Mouse (Mus musculus): ENCODE measurements around the gene Synj2. TPM values are rescaled to one million over a fixed set of nuclear protein-coding genes. Genes with fewer than 3 reads are reported as not detected.

The Synj2 gene
- polyA plus RNA-seq, 1 experiment from 2014 or later = 4.3 TPM

DNA sequence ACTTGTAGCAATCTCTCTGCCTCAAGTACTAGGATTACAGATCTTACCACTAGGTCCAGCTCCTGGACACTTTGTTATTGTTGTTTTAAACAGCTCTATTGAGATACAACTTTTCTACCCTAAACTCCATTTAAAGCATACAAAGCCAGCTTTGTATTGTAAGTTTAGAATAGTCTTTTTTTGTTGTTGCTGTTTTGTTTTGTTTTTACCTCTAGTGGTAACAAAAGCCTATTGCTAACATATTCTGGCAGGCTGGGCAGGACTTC, 57.1 kb downstream of the Synj2 start:
- no peaks in the 10 kb centered on the region for H3K27me3 ChIP-seq (ENCODE audit: control insufficient read depth, insufficient read depth, low read length)
- no peaks in the 10 kb centered on the region for H3K9me3 ChIP-seq (ENCODE audit: control insufficient read depth, low read length)
- no peaks in the 10 kb centered on the region for H3K36me3 ChIP-seq (ENCODE audit: control insufficient read depth, insufficient read depth, low read length)
- no peaks in the 10 kb centered on the region for H3K4me1 ChIP-seq (ENCODE audit: control insufficient read depth, insufficient read depth, low read length)
- no peak overlapping the region for H3K4me3 ChIP-seq (ENCODE audit: low read length)
- no peak overlapping the region for H3K4me2 ChIP-seq (replicated peaks; ENCODE audit: low read depth, low read length)
- H3K27ac ChIP-seq (ENCODE audit: low read depth, low read length) = no peak overlapping the region
- no peak overlapping the region for H3K9ac ChIP-seq (ENCODE audit: low read depth, low read length)
- no peak for ATAC-seq (ENCODE audit: low FRiP score, low TSS enrichment)

DNA sequence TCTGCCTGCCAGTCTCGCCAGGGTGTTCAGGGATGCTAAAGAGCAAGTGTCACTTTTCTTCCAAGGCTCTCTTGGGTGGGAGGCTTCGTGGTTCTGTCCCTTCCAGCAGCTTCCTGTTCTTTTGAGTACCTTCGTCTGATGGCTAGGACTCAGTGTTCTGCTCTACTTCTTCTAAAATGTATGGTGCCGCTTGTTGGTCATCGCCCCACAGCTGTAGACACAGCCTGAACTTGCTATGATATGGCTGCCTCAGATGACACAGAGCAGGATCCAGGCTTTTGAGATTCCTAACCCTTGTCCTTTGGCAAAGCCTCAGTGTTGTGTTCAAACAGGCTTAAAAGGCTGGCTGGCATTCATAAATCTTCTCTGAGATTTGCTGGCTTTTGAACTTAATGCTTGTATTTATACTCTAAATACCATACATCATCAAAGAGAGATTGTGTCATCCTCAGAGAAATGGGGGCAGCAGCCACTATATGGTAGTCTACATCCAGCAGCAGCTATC, 58.0 kb downstream of the Synj2 start:
- Histone ChIP-seq H3K27me3 (ENCODE audit: control insufficient read depth, insufficient read depth, low read length) (no peaks in the 10 kb centered on the region), H3K9me3 (ENCODE audit: control insufficient read depth, low read length) (no peaks in the 10 kb centered on the region), H3K4me1 (ENCODE audit: control insufficient read depth, insufficient read depth, low read length) (no peaks in the 10 kb centered on the region), H3K36me3 (ENCODE audit: control insufficient read depth, insufficient read depth, low read length) (no peaks in the 10 kb centered on the region), H3K9ac (ENCODE audit: low read depth, low read length) (no peak overlapping the region), H3K4me2 (replicated peaks; ENCODE audit: low read depth, low read length) (no peak overlapping the region), H3K4me3 (ENCODE audit: low read length) (no peak overlapping the region), H3K27ac (ENCODE audit: low read depth, low read length) (no peak overlapping the region)
- WGBS = 68% methylated on average over 5 of the region's 5 CpGs
- ATAC-seq (ENCODE audit: low FRiP score, low TSS enrichment) = no peak

DNA sequence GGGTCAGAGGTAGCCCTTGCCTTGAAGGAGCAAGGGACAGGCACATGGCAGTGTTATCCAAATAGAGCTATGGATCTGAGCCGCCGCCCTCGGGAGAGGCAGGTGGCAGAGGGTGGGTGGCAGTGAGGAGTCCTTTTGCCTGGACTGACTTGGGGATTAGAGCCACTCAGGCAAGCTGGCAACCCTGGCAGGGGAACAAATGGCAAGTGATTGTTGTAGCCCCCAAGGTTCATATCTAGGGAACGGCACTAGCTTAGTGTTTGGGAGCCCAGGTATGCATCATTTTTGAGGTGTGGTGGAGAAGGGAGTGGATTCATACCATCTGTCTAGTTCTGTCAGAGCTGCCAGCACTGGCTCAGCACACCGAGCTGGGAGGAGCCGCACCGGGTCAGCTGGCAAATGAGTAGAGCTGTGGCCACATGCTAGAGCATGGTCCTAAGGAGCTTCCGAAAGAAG, 59.8 kb downstream of the Synj2 start:
- no peaks in the 10 kb centered on the region for H3K36me3 ChIP-seq (ENCODE audit: control insufficient read depth, insufficient read depth, low read length)
- peaks cover 9% of the 10 kb centered on the region for H3K4me1 ChIP-seq (ENCODE audit: control insufficient read depth, insufficient read depth, low read length)
- H3K27ac ChIP-seq (ENCODE audit: low read depth, low read length) = no peak overlapping the region
- no peaks in the 10 kb centered on the region for H3K9me3 ChIP-seq (ENCODE audit: control insufficient read depth, low read length)
- ATAC-seq (ENCODE audit: low FRiP score, low TSS enrichment) = no peak
- no peak overlapping the region for H3K9ac ChIP-seq (ENCODE audit: low read depth, low read length)
- H3K4me2 ChIP-seq (replicated peaks; ENCODE audit: low read depth, low read length) = no peak overlapping the region
- H3K27me3 ChIP-seq (ENCODE audit: control insufficient read depth, insufficient read depth, low read length) = no peaks in the 10 kb centered on the region
- 83% methylated on average over 8 of the region's 8 CpGs for WGBS
- H3K4me3 ChIP-seq (ENCODE audit: low read length) = no peak overlapping the region

DNA sequence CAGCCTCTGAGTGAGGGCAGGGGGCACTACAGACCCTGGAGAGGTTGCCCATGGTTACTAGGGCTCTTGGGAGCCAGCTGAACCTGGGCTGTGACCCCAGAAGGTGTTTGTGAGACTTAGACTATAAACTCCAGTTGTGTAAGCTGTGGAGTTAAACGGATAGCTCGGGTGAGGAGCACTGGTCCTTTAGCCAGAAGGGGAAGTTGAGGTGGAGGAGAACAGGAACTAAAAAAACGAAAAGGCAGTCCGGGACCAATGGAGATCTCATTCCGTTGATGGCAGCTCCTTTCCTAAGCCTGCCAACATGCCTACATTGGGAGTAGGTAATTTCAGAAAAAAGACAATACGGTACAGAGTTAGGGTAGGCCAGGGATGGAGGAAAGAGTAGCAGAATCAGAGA, 60.3 kb downstream of the Synj2 start:
- Histone ChIP-seq H3K9me3 (ENCODE audit: control insufficient read depth, low read length) (no peaks in the 10 kb centered on the region), H3K4me2 (replicated peaks; ENCODE audit: low read depth, low read length) (no peak overlapping the region), H3K27me3 (ENCODE audit: control insufficient read depth, insufficient read depth, low read length) (no peaks in the 10 kb centered on the region), H3K27ac (ENCODE audit: low read depth, low read length) (no peak overlapping the region), H3K9ac (ENCODE audit: low read depth, low read length) (no peak overlapping the region), H3K36me3 (ENCODE audit: control insufficient read depth, insufficient read depth, low read length) (no peaks in the 10 kb centered on the region), H3K4me1 (ENCODE audit: control insufficient read depth, insufficient read depth, low read length) (peaks cover 12% of the 10 kb centered on the region), H3K4me3 (ENCODE audit: low read length) (no peak overlapping the region)
- ATAC-seq (ENCODE audit: low FRiP score, low TSS enrichment) = no peak
- WGBS = 82% methylated on average over 6 of the region's 6 CpGs

DNA sequence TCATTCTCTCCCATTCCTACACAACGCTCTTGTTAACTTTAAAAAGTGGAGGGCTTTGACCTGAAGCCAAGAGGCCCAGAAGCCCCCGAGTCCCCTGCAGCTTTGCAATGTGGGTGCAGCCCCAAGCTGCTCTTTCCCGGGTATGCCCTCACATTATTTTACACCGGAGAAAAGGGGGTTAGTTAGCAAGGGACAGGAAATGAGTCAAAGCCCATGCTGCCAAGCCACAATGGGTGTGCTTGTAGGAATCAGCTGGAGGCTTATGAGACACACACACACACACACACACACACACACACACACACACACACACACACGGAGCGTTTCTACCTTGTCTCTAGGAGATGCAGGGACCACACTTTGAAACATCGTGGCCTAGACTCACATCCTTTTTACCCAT, 60.8 kb downstream of the Synj2 start:
- peaks cover 12% of the 10 kb centered on the region for H3K4me1 ChIP-seq (ENCODE audit: control insufficient read depth, insufficient read depth, low read length)
- no peak overlapping the region for H3K4me2 ChIP-seq (replicated peaks; ENCODE audit: low read depth, low read length)
- H3K9ac ChIP-seq (ENCODE audit: low read depth, low read length) = no peak overlapping the region
- WGBS = 80% methylated on average over 7 of the region's 7 CpGs
- no peak overlapping the region for H3K4me3 ChIP-seq (ENCODE audit: low read length)
- H3K27me3 ChIP-seq (ENCODE audit: control insufficient read depth, insufficient read depth, low read length) = no peaks in the 10 kb centered on the region
- H3K36me3 ChIP-seq (ENCODE audit: control insufficient read depth, insufficient read depth, low read length) = no peaks in the 10 kb centered on the region
- ATAC-seq (ENCODE audit: low FRiP score, low TSS enrichment) = no peak
- no peaks in the 10 kb centered on the region for H3K9me3 ChIP-seq (ENCODE audit: control insufficient read depth, low read length)
- no peak overlapping the region for H3K27ac ChIP-seq (ENCODE audit: low read depth, low read length)

DNA sequence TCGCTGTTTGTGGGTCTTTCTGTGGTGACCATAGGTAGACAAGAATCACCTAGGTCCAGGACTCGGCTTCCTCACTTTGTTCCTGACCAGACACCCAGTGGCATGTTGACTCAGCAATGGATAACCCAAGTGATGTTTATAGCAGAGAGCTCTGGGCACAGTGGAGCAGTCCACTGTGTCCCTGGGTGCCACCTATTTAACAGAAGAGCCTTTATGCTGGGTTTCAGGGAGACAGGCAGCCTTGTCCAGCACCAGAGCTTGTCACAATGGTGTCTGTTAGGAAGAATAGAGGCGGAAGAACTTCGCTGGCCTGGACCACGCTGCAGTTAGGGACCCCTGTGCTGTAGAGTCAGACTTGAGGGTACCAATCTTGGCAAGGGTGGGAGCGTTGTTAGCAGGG, 61.5 kb downstream of the Synj2 start:
- no peak for ATAC-seq (ENCODE audit: low FRiP score, low TSS enrichment)
- H3K27me3 ChIP-seq (ENCODE audit: control insufficient read depth, insufficient read depth, low read length) = no peaks in the 10 kb centered on the region
- no peaks in the 10 kb centered on the region for H3K36me3 ChIP-seq (ENCODE audit: control insufficient read depth, insufficient read depth, low read length)
- no peaks in the 10 kb centered on the region for H3K9me3 ChIP-seq (ENCODE audit: control insufficient read depth, low read length)
- no peak overlapping the region for H3K4me3 ChIP-seq (ENCODE audit: low read length)
- 93% methylated on average over 6 of the region's 6 CpGs for WGBS
- H3K27ac ChIP-seq (ENCODE audit: low read depth, low read length) = no peak overlapping the region
- H3K4me1 ChIP-seq (ENCODE audit: control insufficient read depth, insufficient read depth, low read length) = peaks cover 16% of the 10 kb centered on the region
- H3K4me2 ChIP-seq (replicated peaks; ENCODE audit: low read depth, low read length) = no peak overlapping the region
- no peak overlapping the region for H3K9ac ChIP-seq (ENCODE audit: low read depth, low read length)

DNA sequence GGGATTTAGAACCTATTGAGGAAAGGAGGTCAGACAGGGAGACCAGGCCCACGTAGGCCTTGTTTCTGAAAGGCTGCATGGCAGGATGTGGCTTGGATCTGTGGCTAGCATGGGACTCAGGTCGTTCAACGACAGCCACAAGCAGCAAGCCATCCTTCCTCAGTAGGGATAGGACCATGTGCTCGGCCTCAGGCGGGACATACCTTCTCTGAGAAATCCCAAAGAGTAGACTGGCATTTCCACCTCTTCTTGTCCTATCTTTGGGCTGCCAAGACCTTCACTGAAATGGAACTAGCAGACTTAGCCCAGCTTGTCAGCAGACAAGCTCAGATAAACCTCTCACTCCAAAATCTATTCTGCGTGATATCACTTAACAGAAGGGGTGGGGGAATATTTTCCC, 62.6 kb downstream of the Synj2 start:
- Histone ChIP-seq H3K27ac (ENCODE audit: low read depth, low read length) (no peak overlapping the region), H3K9me3 (ENCODE audit: control insufficient read depth, low read length) (no peaks in the 10 kb centered on the region), H3K36me3 (ENCODE audit: control insufficient read depth, insufficient read depth, low read length) (no peaks in the 10 kb centered on the region), H3K27me3 (ENCODE audit: control insufficient read depth, insufficient read depth, low read length) (no peaks in the 10 kb centered on the region), H3K4me3 (ENCODE audit: low read length) (no peak overlapping the region), H3K4me2 (replicated peaks; ENCODE audit: low read depth, low read length) (no peak overlapping the region), H3K9ac (ENCODE audit: low read depth, low read length) (no peak overlapping the region), H3K4me1 (ENCODE audit: control insufficient read depth, insufficient read depth, low read length) (peaks cover 17% of the 10 kb centered on the region)
- 89% methylated on average over 6 of the region's 6 CpGs for WGBS
- ATAC-seq (ENCODE audit: low FRiP score, low TSS enrichment) = no peak

DNA sequence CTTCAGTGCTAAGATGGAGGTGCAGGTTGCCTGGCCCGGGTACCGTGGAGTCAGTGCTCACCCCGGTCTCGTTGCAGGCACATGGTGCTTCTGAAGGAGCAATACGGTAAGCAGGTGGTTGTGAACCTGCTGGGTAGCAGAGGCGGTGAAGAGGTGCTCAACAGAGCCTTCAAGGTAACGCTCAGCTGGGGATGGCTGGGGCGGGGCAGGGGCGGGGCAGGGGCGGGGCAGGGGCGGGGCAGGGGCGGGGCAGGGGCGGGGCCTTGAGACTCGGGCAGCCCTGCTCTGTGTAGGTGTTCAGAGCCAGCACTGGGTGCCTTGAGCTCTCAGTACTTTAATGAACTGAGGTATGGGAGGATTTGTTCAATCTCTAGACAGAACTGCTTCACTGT, 64.2 kb downstream of the Synj2 start:
- Histone ChIP-seq H3K27me3 (ENCODE audit: control insufficient read depth, insufficient read depth, low read length) (no peaks in the 10 kb centered on the region), H3K4me2 (replicated peaks; ENCODE audit: low read depth, low read length) (peak overlapping the region; percentile 16; the same call in 1 of the 2 replicates), H3K4me3 (ENCODE audit: low read length) (no peak overlapping the region), H3K9ac (ENCODE audit: low read depth, low read length) (no peak overlapping the region), H3K4me1 (ENCODE audit: control insufficient read depth, insufficient read depth, low read length) (peaks cover 17% of the 10 kb centered on the region), H3K27ac (ENCODE audit: low read depth, low read length) (peak overlapping the region; percentile 84; the same call in 1 of the 2 replicates), H3K9me3 (ENCODE audit: control insufficient read depth, low read length) (no peaks in the 10 kb centered on the region), H3K36me3 (ENCODE audit: control insufficient read depth, insufficient read depth, low read length) (no peaks in the 10 kb centered on the region)
- 5% methylated on average over 13 of the region's 14 CpGs for WGBS
- ATAC-seq (ENCODE audit: low FRiP score, low TSS enrichment) = peak; percentile 84

DNA sequence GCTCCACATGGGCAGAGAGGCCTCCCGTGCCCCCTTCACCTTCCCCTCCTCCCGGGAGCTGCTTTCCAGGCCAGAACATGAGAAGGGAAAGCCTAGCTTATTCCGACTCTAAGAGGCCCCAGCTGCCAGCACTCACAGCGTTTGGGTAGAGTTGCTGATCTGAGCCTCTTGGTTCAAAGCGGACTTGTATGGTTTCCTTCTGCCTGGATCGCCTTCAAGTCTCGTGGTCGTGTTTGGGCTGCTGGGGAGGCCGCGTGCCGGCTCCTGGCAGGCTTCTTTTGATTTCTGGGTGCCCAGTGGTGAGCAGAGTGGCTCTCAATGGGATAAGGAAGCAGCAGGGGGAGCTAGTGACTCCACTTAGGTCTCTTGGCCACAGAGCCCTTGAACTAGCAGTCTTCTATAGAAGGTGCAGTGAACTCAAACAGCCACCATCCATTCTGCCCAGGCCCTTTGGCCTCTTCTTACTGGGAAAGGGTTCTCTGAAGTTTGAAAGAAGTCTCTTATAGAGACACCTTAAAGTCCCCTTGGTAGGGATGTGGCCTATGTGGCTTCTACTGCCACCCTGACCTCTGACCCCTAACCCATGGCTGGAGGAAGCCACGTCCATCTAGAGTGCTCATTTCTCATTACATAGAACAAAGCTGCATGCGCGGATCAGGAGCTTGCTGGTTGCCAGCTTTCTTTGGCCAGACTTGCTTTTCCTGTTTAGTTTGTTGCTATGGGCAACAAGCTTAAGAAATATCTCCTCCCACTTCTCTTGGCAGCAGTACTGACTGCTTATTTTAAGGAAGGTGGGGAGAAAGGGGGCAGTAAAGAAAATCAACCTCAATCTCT, 64.8 kb downstream of the Synj2 start:
- Histone ChIP-seq H3K4me3 (ENCODE audit: low read length) (no peak overlapping the region), H3K27me3 (ENCODE audit: control insufficient read depth, insufficient read depth, low read length) (no peaks in the 10 kb centered on the region), H3K4me1 (ENCODE audit: control insufficient read depth, insufficient read depth, low read length) (peaks cover 17% of the 10 kb centered on the region), H3K9me3 (ENCODE audit: control insufficient read depth, low read length) (no peaks in the 10 kb centered on the region), H3K27ac (ENCODE audit: low read depth, low read length) (peak overlapping the region; percentile 84), H3K4me2 (replicated peaks; ENCODE audit: low read depth, low read length) (peak overlapping the region; percentile 16; the same call in 1 of the 2 replicates), H3K36me3 (ENCODE audit: control insufficient read depth, insufficient read depth, low read length) (no peaks in the 10 kb centered on the region), H3K9ac (ENCODE audit: low read depth, low read length) (no peak overlapping the region)
- peak; percentile 62 for ATAC-seq (ENCODE audit: low FRiP score, low TSS enrichment)
- 32% methylated on average over 14 of the region's 14 CpGs for whole genome bisulfite sequencing

Data from kidney, embryonic 14.5 days (tissue).